Mouse (Mus musculus): ENCODE results near the gene Tmem54. TPM values are rescaled to one million over a fixed set of nuclear protein-coding genes. Genes with fewer than 3 reads are reported as not detected.

Tmem54 gene
- polyA plus RNA-seq, 1 experiment from 2014 or later, result 5.6 TPM

GRCm38 (mm10) chr4:129110804-129111203, 5.5 kb downstream of the Tmem54 start:
- H3K4me3 ChIP-seq, result no peak overlapping the region
- peaks cover 74% of the 10 kb centered on the region for H3K27me3 ChIP-seq (ENCODE audit: insufficient read depth, poor library complexity, severe bottlenecking)
- H3K36me3 ChIP-seq, result no peaks in the 10 kb centered on the region
- DNase-seq (ENCODE audit: low spot score), result no peak
- no peak overlapping the region for H3K27ac ChIP-seq
- WGBS, result 81% methylated on average over 6 of the region's 6 CpGs
- H3K4me1 ChIP-seq, result peaks cover 20% of the 10 kb centered on the region; the same call in 1 of the 2 replicates
- H3K9me3 ChIP-seq, result no peaks in the 10 kb centered on the region

DNA sequence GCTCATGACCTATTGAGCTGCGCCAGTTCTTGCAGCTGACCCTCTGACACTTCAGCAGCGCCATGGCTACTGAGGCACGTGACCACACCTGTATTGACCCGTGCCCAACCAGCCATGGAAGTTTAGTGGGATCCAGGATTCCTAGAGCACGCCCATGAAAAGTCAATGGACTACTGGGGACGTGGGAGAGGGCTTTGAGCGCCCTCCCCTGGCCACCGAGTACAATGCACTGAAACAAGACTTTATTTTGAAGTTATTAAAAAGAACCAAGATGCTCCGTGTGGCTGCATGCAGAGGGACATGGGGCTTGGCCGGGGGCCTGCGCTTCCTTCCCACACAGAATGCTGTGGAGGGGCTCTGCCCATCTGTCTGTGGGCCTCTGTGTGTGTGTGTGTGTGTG, 6.0 kb downstream of the Tmem54 start:
- H3K4me3 ChIP-seq, result no peak overlapping the region
- peaks cover 74% of the 10 kb centered on the region for H3K27me3 ChIP-seq (ENCODE audit: insufficient read depth, poor library complexity, severe bottlenecking)
- H3K27ac ChIP-seq, result no peak overlapping the region
- 55% methylated on average over 11 of the region's 11 CpGs for WGBS
- no peaks in the 10 kb centered on the region for H3K36me3 ChIP-seq
- peaks cover 20% of the 10 kb centered on the region; the same call in 1 of the 2 replicates for H3K4me1 ChIP-seq
- no peaks in the 10 kb centered on the region for H3K9me3 ChIP-seq
- DNase-seq (ENCODE audit: low spot score), result no peak

- H3K36me3 ChIP-seq, result no peaks in the 10 kb centered on the region
- H3K9me3 ChIP-seq, result no peaks in the 10 kb centered on the region
- H3K27ac ChIP-seq, result no peak overlapping the region
- peaks cover 75% of the 10 kb centered on the region for H3K27me3 ChIP-seq (ENCODE audit: insufficient read depth, poor library complexity, severe bottlenecking)
- DNase-seq (ENCODE audit: low spot score), result no peak
- no peak overlapping the region for H3K4me3 ChIP-seq
- peaks cover 20% of the 10 kb centered on the region; the same call in 1 of the 2 replicates for H3K4me1 ChIP-seq
- WGBS, result 73% methylated on average over 13 of the region's 13 CpGs
Observed at GRCm38 (mm10) chr4:129112231-129112630, 6.9 kb downstream of the Tmem54 start.

DNA sequence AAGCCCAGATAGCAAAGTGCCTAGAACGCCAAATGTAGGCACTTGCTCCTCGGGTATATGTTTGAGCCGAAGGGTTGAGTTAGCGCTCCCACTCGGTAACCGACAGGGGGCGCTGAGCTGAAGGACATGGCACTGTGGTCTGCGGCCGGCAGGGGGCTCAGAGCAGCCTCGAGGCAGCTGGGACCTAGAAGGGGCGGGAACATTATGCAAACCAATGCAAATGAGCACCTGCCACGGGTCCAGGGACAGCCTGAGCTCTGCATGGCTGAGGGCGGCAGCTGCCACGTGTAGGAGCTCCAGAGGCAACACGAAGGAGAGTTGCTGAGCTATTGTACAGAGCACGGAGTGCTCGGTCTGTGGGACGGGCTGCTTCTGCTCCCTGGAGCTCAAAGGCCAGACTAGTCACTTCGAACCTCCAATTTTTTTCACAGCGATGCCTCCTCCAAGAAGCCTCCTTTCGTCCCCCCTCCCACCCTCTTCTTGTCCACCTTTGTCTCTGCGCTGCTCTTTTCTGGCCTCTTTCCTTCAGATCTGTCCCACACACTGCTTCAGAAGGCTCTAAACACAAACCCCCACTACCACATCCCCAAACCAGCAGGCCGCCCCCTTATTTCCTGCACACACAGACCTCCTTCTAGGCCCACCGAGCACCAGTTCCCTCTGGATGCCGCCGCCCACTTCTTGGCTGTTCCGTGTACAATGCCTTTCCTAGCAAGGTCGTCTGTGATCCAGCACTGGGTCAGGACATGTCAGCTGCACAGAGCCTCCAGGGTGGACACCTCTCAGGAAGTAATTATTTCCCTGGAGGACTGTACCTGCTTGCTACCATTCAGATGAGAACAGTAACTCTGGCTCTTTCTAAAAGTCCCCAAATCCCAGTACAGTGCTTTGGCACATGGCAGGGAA, 8.0 kb downstream of the Tmem54 start:
- Histone ChIP-seq H3K27me3 (ENCODE audit: insufficient read depth, poor library complexity, severe bottlenecking) (peaks cover 66% of the 10 kb centered on the region), H3K36me3 (no peaks in the 10 kb centered on the region), H3K4me1 (peaks cover 20% of the 10 kb centered on the region; the same call in 1 of the 2 replicates), H3K27ac (no peak overlapping the region), H3K4me3 (no peak overlapping the region), H3K9me3 (no peaks in the 10 kb centered on the region)
- peak; percentile 84 for DNase-seq (ENCODE audit: low spot score)
- 31% methylated on average over 28 of the region's 28 CpGs for WGBS

DNA sequence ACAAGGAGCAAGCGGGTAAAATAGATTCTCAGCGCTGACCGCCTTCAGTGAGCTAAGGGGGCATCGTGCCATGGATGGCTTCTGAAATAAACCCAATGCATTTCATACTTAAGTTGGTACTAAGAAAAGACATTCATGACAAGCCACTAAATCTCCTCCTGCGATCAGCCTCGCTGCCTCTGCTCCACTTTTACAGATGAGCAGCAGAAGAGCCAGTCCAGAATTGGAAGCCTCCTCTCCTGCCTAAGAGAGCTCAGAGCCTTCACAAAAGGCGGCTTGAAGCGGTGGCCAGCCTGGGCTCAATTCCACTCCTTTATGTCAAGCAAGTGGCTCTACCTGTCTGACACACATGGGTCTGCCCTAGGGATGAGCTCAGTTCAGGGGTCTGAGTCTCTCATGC, 11.4 kb downstream of the Tmem54 start:
- no peaks in the 10 kb centered on the region for H3K36me3 ChIP-seq
- H3K27ac ChIP-seq, result no peak overlapping the region
- H3K27me3 ChIP-seq (ENCODE audit: insufficient read depth, poor library complexity, severe bottlenecking), result peaks cover 82% of the 10 kb centered on the region
- no peak for DNase-seq (ENCODE audit: low spot score)
- H3K4me3 ChIP-seq, result no peak overlapping the region
- no peaks in the 10 kb centered on the region for H3K9me3 ChIP-seq
- WGBS, result 86% methylated on average over 8 of the region's 8 CpGs
- peaks cover 24% of the 10 kb centered on the region for H3K4me1 ChIP-seq

GRCm38 (mm10) chr4:129117720-129118510, 12.6 kb downstream of the Tmem54 start:
- no peak for DNase-seq (ENCODE audit: low spot score)
- Histone ChIP-seq H3K4me1 (peaks cover 18% of the 10 kb centered on the region), H3K4me3 (no peak overlapping the region), H3K27ac (no peak overlapping the region), H3K36me3 (no peaks in the 10 kb centered on the region), H3K9me3 (no peaks in the 10 kb centered on the region), H3K27me3 (ENCODE audit: insufficient read depth, poor library complexity, severe bottlenecking) (peaks cover 87% of the 10 kb centered on the region)
- 84% methylated on average over 14 of the region's 14 CpGs for WGBS

DNA sequence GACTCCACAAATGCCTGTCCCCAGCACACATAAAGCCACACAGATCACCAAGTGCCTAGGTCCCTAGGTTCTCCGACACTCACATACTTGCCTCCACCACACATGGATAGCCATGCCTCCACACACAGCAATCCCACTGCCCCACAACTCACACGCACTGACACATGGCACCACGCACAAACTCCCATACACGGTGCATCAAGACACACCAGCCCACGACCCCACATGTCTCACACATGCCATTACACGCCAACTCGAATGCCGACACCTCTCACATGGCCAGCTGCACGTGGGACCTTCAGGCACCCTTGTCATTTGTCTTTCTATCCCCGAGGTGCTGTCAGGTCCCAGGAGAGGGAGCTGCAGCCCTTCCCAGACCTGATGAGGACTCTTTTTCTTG, 14.4 kb downstream of the Tmem54 start:
- H3K4me3 ChIP-seq, result no peak overlapping the region
- peaks cover 17% of the 10 kb centered on the region for H3K4me1 ChIP-seq
- H3K36me3 ChIP-seq, result no peaks in the 10 kb centered on the region
- no peaks in the 10 kb centered on the region for H3K9me3 ChIP-seq
- H3K27me3 ChIP-seq (ENCODE audit: insufficient read depth, poor library complexity, severe bottlenecking), result peaks cover 86% of the 10 kb centered on the region
- WGBS, result 72% methylated on average over 10 of the region's 10 CpGs
- no peak overlapping the region for H3K27ac ChIP-seq
- DNase-seq (ENCODE audit: low spot score), result no peak

DNA sequence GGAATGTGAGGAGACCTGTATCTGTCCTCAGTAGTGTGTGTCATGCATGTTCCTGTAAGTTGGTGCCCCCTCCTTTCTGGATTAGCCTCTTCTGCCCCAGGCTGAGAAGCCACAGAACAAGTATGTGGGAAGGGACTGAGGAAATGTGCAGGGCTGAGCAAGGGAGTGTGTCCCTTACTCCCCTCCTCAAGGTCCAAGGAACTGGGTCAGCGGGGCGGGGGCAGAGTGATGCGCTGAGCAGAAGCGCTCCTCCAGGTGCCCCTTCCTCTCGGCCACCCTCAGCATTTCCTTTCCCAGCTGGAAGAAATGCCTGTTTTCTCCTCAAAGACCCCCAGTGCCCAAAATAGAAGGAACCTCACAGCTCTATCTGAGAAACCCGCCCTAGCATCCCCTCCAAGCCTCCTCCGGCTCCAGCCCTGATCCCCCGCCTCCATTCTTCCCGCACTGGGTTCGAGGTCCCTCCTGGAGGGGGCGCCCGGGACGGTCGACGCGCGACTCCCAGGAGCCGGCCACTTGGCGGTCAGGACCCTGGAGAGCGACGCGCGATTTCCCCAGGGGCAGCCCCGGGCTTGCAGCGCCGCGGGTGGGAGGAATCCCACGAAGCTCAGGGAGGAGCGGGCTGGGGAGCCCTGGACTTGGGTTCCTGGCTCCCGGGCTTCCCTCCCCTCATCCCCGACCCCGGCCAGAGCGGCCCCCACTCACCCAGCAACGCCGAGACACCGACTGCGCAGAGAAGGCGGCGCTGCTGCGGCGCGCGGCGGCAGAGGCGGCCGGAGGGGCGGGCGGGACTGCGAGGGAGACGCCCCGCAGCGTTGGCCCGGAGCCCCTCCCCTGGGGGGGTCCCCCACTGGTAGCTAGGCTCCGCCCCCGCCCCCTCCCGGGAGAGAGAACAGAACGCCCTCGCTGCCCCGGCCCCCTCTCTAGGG, 15.4 kb downstream of the Tmem54 start:
- no peaks in the 10 kb centered on the region for H3K36me3 ChIP-seq
- peaks cover 28% of the 10 kb centered on the region for H3K4me1 ChIP-seq
- no peaks in the 10 kb centered on the region for H3K9me3 ChIP-seq
- DNase-seq (ENCODE audit: low spot score), result peak; percentile 88
- 2% methylated on average over 57 of the region's 59 CpGs for WGBS
- H3K27me3 ChIP-seq (ENCODE audit: insufficient read depth, poor library complexity, severe bottlenecking), result peaks cover 88% of the 10 kb centered on the region
- peak overlapping the region; percentile 62 for H3K4me3 ChIP-seq
- no peak overlapping the region for H3K27ac ChIP-seq

DNA sequence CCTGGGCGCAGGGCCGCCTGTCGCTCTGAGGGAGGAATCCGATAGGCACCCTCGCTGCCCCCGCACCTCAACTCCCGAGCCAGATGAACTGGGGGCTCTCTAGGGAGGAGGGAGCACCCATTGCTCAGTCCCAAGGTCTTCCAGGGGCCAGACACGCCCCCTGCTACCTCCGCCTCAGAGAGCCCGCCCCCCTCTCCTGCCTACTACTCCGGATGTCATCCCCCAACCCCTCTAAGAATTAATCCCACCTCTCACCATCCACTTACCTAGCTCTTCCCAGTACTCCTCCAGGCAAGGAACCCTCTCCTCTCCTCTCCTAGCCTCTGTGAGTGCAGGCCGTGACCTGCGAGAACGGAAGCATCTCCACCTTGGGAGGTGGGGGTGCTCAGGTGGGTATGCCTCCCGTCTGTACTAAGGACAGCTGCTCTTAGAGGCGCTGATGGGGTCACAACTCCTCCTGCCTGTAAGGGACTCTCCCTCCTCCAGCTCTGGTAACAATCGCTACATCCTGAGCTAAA, 16.3 kb downstream of the Tmem54 start, which contains the start of gene Hpca:
Gene Hpca, minus strand, starts transcription at position 468 of the 518 bp plus-strand sequence.
- Histone ChIP-seq H3K9me3 (no peaks in the 10 kb centered on the region), H3K27ac (no peak within 1 kb of the TSS), H3K36me3 (no peaks in the 10 kb centered on the region), H3K27me3 (ENCODE audit: insufficient read depth, poor library complexity, severe bottlenecking) (peaks cover 88% of the 10 kb centered on the region), H3K4me1 (peaks cover 33% of the 10 kb centered on the region), H3K4me3 (peak within 1 kb of the TSS; percentile 62)
- DNase-seq (ENCODE audit: low spot score), result no peak
- WGBS, result under 1% methylated on average over 17 of the region's 17 CpGs

DNA sequence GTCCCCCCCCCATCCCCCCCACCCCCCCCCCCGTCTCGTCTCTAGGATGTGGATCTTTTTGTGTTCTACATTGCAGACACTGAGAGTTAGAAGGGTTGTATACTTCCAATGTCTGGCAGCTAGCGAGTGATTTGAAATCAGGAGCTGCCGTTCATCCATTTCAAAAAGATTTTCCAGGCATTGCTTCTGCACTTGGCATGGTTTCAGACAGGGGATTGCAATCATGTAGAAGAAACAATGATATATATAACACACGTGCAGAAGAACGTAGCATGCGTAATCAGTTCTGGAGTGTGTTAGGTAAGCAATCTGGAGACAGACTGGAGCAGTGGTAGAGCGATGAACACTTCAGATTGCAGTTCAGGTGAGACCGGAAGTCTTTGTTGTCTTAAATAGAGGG, 16.8 kb downstream of the Tmem54 start:
- no peak overlapping the region for H3K27ac ChIP-seq
- H3K27me3 ChIP-seq (ENCODE audit: insufficient read depth, poor library complexity, severe bottlenecking), result peaks cover 86% of the 10 kb centered on the region
- no peaks in the 10 kb centered on the region for H3K9me3 ChIP-seq
- DNase-seq (ENCODE audit: low spot score), result no peak
- H3K4me3 ChIP-seq, result no peak overlapping the region
- H3K4me1 ChIP-seq, result peaks cover 33% of the 10 kb centered on the region
- 37% methylated on average over 9 of the region's 9 CpGs for WGBS
- H3K36me3 ChIP-seq, result no peaks in the 10 kb centered on the region

DNA sequence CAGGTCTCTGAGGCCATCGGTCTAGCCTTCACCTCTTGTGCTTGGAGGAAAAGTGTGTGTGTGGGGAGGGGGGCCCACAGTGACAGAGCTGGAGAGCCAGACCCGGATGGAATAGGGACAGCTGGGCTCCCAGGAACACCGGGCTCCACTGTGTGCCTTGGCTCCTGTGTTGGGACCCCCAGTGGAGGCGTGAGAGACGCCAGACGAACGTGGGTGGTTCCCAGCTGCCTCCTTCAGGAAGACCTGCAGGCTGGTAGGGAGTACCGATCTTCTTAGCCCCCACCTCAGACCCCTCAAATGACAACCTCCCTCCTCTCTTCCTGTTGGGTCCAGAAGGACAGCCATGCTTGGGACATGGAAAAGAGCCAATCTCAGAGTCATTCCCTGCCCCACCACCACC, 17.4 kb downstream of the Tmem54 start:
- Histone ChIP-seq H3K36me3 (no peaks in the 10 kb centered on the region), H3K27me3 (ENCODE audit: insufficient read depth, poor library complexity, severe bottlenecking) (peaks cover 85% of the 10 kb centered on the region), H3K9me3 (no peaks in the 10 kb centered on the region), H3K4me1 (peaks cover 33% of the 10 kb centered on the region), H3K4me3 (no peak overlapping the region), H3K27ac (no peak overlapping the region)
- WGBS, result 17% methylated on average over 8 of the region's 8 CpGs
- DNase-seq (ENCODE audit: low spot score), result no peak

GRCm38 (mm10) chr4:129124652-129125146, 19.4 kb downstream of the Tmem54 start:
- 5% methylated on average over 13 of the region's 13 CpGs for WGBS
- no peak for DNase-seq (ENCODE audit: low spot score)

More at GRCm38 (mm10) chr4:129124652-129125146, 19.4 kb downstream of the Tmem54 start:
- H3K27me3 ChIP-seq (ENCODE audit: insufficient read depth, poor library complexity, severe bottlenecking), result peaks cover 83% of the 10 kb centered on the region
- no peak overlapping the region for H3K27ac ChIP-seq
- H3K9me3 ChIP-seq, result no peaks in the 10 kb centered on the region
- H3K36me3 ChIP-seq, result no peaks in the 10 kb centered on the region
- H3K4me1 ChIP-seq, result peaks cover 41% of the 10 kb centered on the region
- H3K4me3 ChIP-seq, result peak overlapping the region; percentile 16
